Mouse (Mus musculus) lung, embryonic 14.5 days (tissue): ENCODE data around the gene Tmtc1. TPM values are rescaled to one million over a fixed set of nuclear protein-coding genes. Genes with fewer than 3 reads are reported as not detected.

Source experiments
- ATAC-seq: fragments of 200-750 bp; cut with Nextera tagmentation; 2 replicates; pipeline ENCODE4 v1.8.0; 2017; ENCODE audit warnings: mild to moderate bottlenecking, moderate TSS enrichment, moderate library complexity; ENCODE audit not compliant: insufficient read depth
- DNase-seq: peaks from one replicate; pipeline ENCODE4 v3.0.0-alpha.2; 2015
- H3K27ac ChIP-seq: fragments of 300-500 bp; sonication (generic); 2 replicates; pipeline ENCODE4 v1.5.1; 2014; ENCODE audit warnings: low read depth, mild to moderate bottlenecking, moderate library complexity
- H3K27me3 ChIP-seq: fragments of 300-500 bp; sonication (generic); 2 replicates; pipeline ENCODE4 v1.6.1; 2014; ENCODE audit warnings: low read length, control low read depth; ENCODE audit not compliant: insufficient read depth
- H3K36me3 ChIP-seq: fragments of 300-500 bp; sonication (generic); 2 replicates; pipeline ENCODE4 v1.6.1; 2014; ENCODE audit warnings: control low read depth; ENCODE audit not compliant: insufficient read depth
- H3K4me1 ChIP-seq: fragments of 300-500 bp; sonication (generic); 2 replicates; pipeline ENCODE4 v1.6.1; 2014; ENCODE audit warnings: antibody characterized with exemption, control low read depth; ENCODE audit not compliant: insufficient read depth
- H3K4me2 ChIP-seq: fragments of 300-500 bp; sonication (generic); 2 replicates; pipeline ENCODE4 v1.6.1; 2014; ENCODE audit warnings: mild to moderate bottlenecking
- H3K4me3 ChIP-seq: fragments of 300-500 bp; sonication (generic); 2 replicates; pipeline ENCODE4 v1.5.1; 2014; ENCODE audit warnings: low read depth, low read length
- H3K9ac ChIP-seq: fragments of 300-500 bp; sonication (generic); 2 replicates; pipeline ENCODE4 v1.6.1; 2014
- H3K9me3 ChIP-seq: fragments of 300-500 bp; sonication (generic); 2 replicates; pipeline ENCODE4 v1.6.1; 2016; ENCODE audit warnings: low read depth, low read length, control low read depth
- CTCF ChIP-seq: IDR thresholded peaks from 2 replicates; pipeline ENCODE4 v1.5.1; 2016; ENCODE audit warnings: antibody characterized with exemption, low read depth
- whole genome bisulfite sequencing: fragments of 180-500 bp; shearing (Covaris S2); extraction: QIAGEN DNeasy Blood & Tissue Kit; methylation state at CpG from one replicate; pipeline ENCODE4 v1.1.7; 2014; 5-methylcytosine and 5-hydroxymethylcytosine counted together
- polyA plus RNA-seq: library from polyadenylated mRNA; unstranded; fragments of >200 nt; fragmentation: Nextera tagmentation; extraction: Ambion mirVana; gene quantifications from 2 replicates; pipeline ENCODE4 v1.2.1, GENCODE M21; 2014

Tmtc1 gene
- polyA plus RNA-seq, 1 experiment from 2014 or later = 3.6 TPM

DNA sequence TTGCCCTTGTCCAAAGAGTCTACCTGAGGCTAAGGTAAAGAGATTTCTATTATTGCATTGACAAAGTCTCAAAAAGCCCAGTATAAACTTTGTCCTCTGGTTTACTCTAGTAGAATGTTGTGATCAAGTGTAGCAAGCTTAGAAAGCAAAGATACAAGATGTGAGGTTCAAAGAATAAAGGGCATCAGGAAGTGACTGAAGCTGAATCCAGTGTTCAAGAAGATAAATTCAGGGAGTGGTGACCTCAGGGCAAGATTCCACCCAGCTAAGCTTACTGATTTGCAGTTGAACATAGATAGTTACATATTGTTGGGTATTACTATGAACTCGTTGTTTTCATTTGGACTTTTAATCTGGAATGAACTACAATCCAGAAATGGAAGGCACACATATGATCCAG lies 258.5 kb downstream of the Tmtc1 start:
- no peak for TF ChIP-seq CTCF
- Histone ChIP-seq H3K27me3 (no peaks in the 10 kb centered on the region), H3K4me3 (no peak overlapping the region), H3K36me3 (peaks cover 88% of the 10 kb centered on the region), H3K9ac (no peak overlapping the region), H3K9me3 (no peaks in the 10 kb centered on the region), H3K4me1 (no peaks in the 10 kb centered on the region), H3K27ac (no peak overlapping the region), H3K4me2 (no peak overlapping the region)
- no peak for ATAC-seq
- no peak for DNase-seq
- WGBS = 83% methylated on average over 1 of the region's 1 CpGs

Other genes starting within 250 kb of the Tmtc1 start
- gene Ergic2, start 232.0 kb downstream of the Tmtc1 start, polyA plus RNA-seq = 207 and 221 TPM in 2 replicates